30 mouse cellular contexts compared by ENCODE assay signal in genomic region chr15:27598786-27599385, GRCm38 (mm10). TPM values are rescaled to one million over a fixed set of nuclear protein-coding genes. Genes with fewer than 3 reads are reported as not detected.
DNase-seq lines count a peak whose midpoint lies in the region; ATAC-seq and TF ChIP-seq lines count a peak whose summit lies in the region.
"Had no signal": no experiment of that assay in that cellular context is flagged by ENCODE, and none has a peak within 500 bp of the region (broad histone marks: within the 10 kb centered on the region; RNA-seq: fewer than 3 reads in every experiment).

No protein-coding gene starts in this region.

- H3K36me3 ChIP-seq in spleen, adult 2 months (ENCODE audit: control insufficient read depth, insufficient read depth, low read length): peaks cover 29% of the 10 kb centered on the region
- peaks cover 46% of the 10 kb centered on the region for H3K36me3 ChIP-seq in intestine, postnatal 0 days (ENCODE audit: control insufficient read depth, insufficient read depth)
- peaks cover 46% of the 10 kb centered on the region for H3K36me3 ChIP-seq in midbrain, embryonic 10.5 days

- H3K4me3 ChIP-seq in spleen, adult 2 months (ENCODE audit: extremely low read depth, insufficient read depth, insufficient read length): no peak overlapping the region
- no peak overlapping the region for H3K4me3 ChIP-seq in intestine, postnatal 0 days (ENCODE audit: low read depth, low read length)
- no peak overlapping the region for H3K4me3 ChIP-seq in left cerebral cortex, adult 2 months
- H3K4me3 ChIP-seq in midbrain, embryonic 10.5 days: no peak overlapping the region
- H3K4me3 ChIP-seq: embryonic facial prominence, embryonic 15.5 days; gastrocnemius, adult 2 months; heart, adult 2 months; heart, embryonic 10.5 days; heart, embryonic 13.5 days; hindbrain, embryonic 15.5 days had no signal

- 93% methylated on average over 13 of the region's 13 CpGs for WGBS in spleen, adult 2 months
- WGBS in intestine, postnatal 0 days: 85% methylated on average over 13 of the region's 13 CpGs
- WGBS in midbrain, embryonic 10.5 days: 96% methylated on average over 13 of the region's 13 CpGs

- intact Hi-C loops in left cerebral cortex, adult 2 months (cut with DNase I): no loop called here

- peaks cover 31% of the 10 kb centered on the region for H3K4me1 ChIP-seq in spleen, adult 2 months (ENCODE audit: control insufficient read depth, insufficient read depth, insufficient read length)
- H3K4me1 ChIP-seq in intestine, postnatal 0 days (replicated peaks; ENCODE audit: control insufficient read depth, insufficient read depth, low read length): no peaks in the 10 kb centered on the region
- H3K4me1 ChIP-seq in midbrain, embryonic 10.5 days: peaks cover 16% of the 10 kb centered on the region
- H3K4me1 ChIP-seq: hindbrain, embryonic 15.5 days had no signal

- H3K27ac ChIP-seq in spleen, adult 2 months (ENCODE audit: insufficient read depth, low read length): peak overlapping the region; percentile 75
- no peak overlapping the region for H3K27ac ChIP-seq in intestine, postnatal 0 days (ENCODE audit: low read depth, low read length)
- no peak overlapping the region; the same call in 1 of the 2 replicates for H3K27ac ChIP-seq in left cerebral cortex, adult 2 months
- no peak overlapping the region for H3K27ac ChIP-seq in midbrain, embryonic 10.5 days (replicated peaks)
- H3K27ac ChIP-seq: embryonic facial prominence, embryonic 15.5 days; heart, adult 2 months; heart, embryonic 10.5 days; heart, embryonic 13.5 days; hindbrain, embryonic 15.5 days had no signal

- H3K9me3 ChIP-seq in intestine, postnatal 0 days (ENCODE audit: control insufficient read depth): no peaks in the 10 kb centered on the region
- no peaks in the 10 kb centered on the region for H3K9me3 ChIP-seq in midbrain, embryonic 10.5 days (replicated peaks)
- H3K9me3 ChIP-seq: embryonic facial prominence, embryonic 15.5 days; G1E; heart, embryonic 10.5 days; heart, embryonic 13.5 days; hindbrain, embryonic 15.5 days had no signal

- no peak overlapping the region for H3K4me2 ChIP-seq in intestine, postnatal 0 days (replicated peaks; ENCODE audit: low read depth)
- H3K4me2 ChIP-seq: embryonic facial prominence, embryonic 15.5 days; heart, embryonic 13.5 days; hindbrain, embryonic 15.5 days had no signal

- no peak for TF ChIP-seq POLR2A in spleen, adult 2 months (IDR thresholded peaks at IDR 0.05; ENCODE audit: low read depth, low read length)

- TF ChIP-seq CTCF in spleen, adult 2 months (IDR thresholded peaks at IDR 0.05; ENCODE audit: extremely low read depth, insufficient read depth, insufficient read length, insufficient replicate concordance): no peak
- no peak for TF ChIP-seq CTCF in intestine, postnatal 0 days (IDR thresholded peaks at IDR 0.05; ENCODE audit: low read depth)
- TF ChIP-seq CTCF in left cerebral cortex, adult 2 months (IDR thresholded peaks at IDR 0.05): no peak

- no peak overlapping the region for H3K9ac ChIP-seq in intestine, postnatal 0 days (ENCODE audit: low read depth, low read length)
- H3K9ac ChIP-seq: embryonic facial prominence, embryonic 15.5 days; forebrain, postnatal 0 days; heart, embryonic 13.5 days; hindbrain, embryonic 15.5 days had no signal

- peak; percentile 70 for ATAC-seq in intestine, postnatal 0 days
- ATAC-seq: forebrain, embryonic 14.5 days; forebrain, postnatal 0 days; Patski had no signal

- DNase-seq in heart, adult 11 months: peak; percentile 84
- no peak for DNase-seq in heart, adult 18-20 months
- no peak for DNase-seq in spleen, adult 2 months (ENCODE audit: low read depth in 1 of 2, low spot score in 2 of 2)
- DNase-seq in spleen, postnatal 4 days (ENCODE audit: low spot score in 2 of 2): no peak
- DNase-seq in natural killer cell, adult 2 months (ENCODE audit: low spot score in 2 of 2): peak; percentile 54 to 67
- no peak for DNase-seq in left cerebral cortex, adult 2 months (ENCODE audit: extremely low spot score in 1 of 2, low spot score in 2 of 2)
- no peak for DNase-seq in midbrain, embryonic 10.5 days (ENCODE audit: low spot score)
- DNase-seq: adrenal gland, postnatal 10 days; adrenal gland, postnatal 36 days; B cell, adult 2 months; cerebellum, adult 11 months; cerebellum, adult 2 months; cerebellum, adult 9-11 months; cerebellum, postnatal 25 days; embryo, embryonic 11 days; forebrain, postnatal 0 days; gastrocnemius, adult 2 months; gastrocnemius, postnatal 14 days; heart, adult 2 months; heart, postnatal 14 days; heart, postnatal 4 days had no signal

- no peaks in the 10 kb centered on the region for H3K27me3 ChIP-seq in spleen, adult 2 months (ENCODE audit: control insufficient read depth, insufficient read depth, low read length)
- H3K27me3 ChIP-seq in intestine, postnatal 0 days (replicated peaks; ENCODE audit: control insufficient read depth, insufficient read depth, low read length): no peaks in the 10 kb centered on the region
- H3K27me3 ChIP-seq in midbrain, embryonic 10.5 days (ENCODE audit: low read depth, poor library complexity, severe bottlenecking): no peaks in the 10 kb centered on the region
- H3K27me3 ChIP-seq: CH12.LX; embryonic facial prominence, embryonic 15.5 days; heart, embryonic 13.5 days; hindbrain, embryonic 15.5 days; Patski had no signal

RNA-seq across cellular contexts. Expression of gene Otulin, which starts 31.6 kb away (rescaled TPM):
- total RNA-seq in heart, adult 18-20 months (2021): 10 to 100 TPM; 26.6 to 26.8 TPM
- polyA plus RNA-seq in spleen, adult 2 months (2012; rRNA removed): 53.1 and 69.6 TPM in 2 replicates
- polyA plus RNA-seq in intestine, postnatal 0 days (2015; fragmentation: Nextera tagmentation; extraction: Ambion mirVana): 29.9 and 30.8 TPM in 2 replicates
- 10 to 100 TPM; 18.8 to 21.4 TPM for total RNA-seq in left cerebral cortex, adult 2 months (2021)
- 26.8 and 28.2 TPM in 2 replicates for polyA plus RNA-seq in midbrain, embryonic 10.5 days (2016; fragmentation: Nextera tagmentation; extraction: Ambion mirVana)

Comparison
In these comparisons a context has a peak if more than half of its experiments do, and no peak if none do; other contexts are left out.
1. DNase-seq: peak in heart, adult 11 months (single experiment) and natural killer cell, adult 2 months (2 of 2); none in heart, adult 18-20 months (0 of 2), spleen, adult 2 months (0 of 2), spleen, postnatal 4 days (0 of 2), left cerebral cortex, adult 2 months (0 of 2) and midbrain, embryonic 10.5 days (single experiment).